In genomic region chr11:83192001-83192400, GRCm38 (mm10) we compare ENCODE assay signal across 8 mouse cellular contexts. TPM values are rescaled to one million over a fixed set of nuclear protein-coding genes. Genes with fewer than 3 reads are reported as not detected.
DNase-seq lines count a peak whose midpoint lies in the region; ATAC-seq lines count a peak whose summit lies in the region.

No protein-coding gene starts in this region.

- H3K9me3 ChIP-seq in hindbrain, embryonic 16.5 days (ENCODE audit: control insufficient read depth, low read length), result no peaks in the 10 kb centered on the region
- no peaks in the 10 kb centered on the region for H3K9me3 ChIP-seq in hindbrain, embryonic 12.5 days (replicated peaks)
- no peaks in the 10 kb centered on the region for H3K9me3 ChIP-seq in embryonic facial prominence, embryonic 13.5 days
- no peaks in the 10 kb centered on the region for H3K9me3 ChIP-seq in megakaryocyte, embryonic 14.5 days

- no peak overlapping the region for H3K4me2 ChIP-seq in hindbrain, embryonic 16.5 days (ENCODE audit: low read length)
- no peak overlapping the region for H3K4me2 ChIP-seq in hindbrain, embryonic 12.5 days (replicated peaks)
- peak overlapping the region; percentile 48 for H3K4me2 ChIP-seq in embryonic facial prominence, embryonic 13.5 days

- H3K9ac ChIP-seq in hindbrain, embryonic 16.5 days (ENCODE audit: low read depth, low read length), result no peak overlapping the region
- H3K9ac ChIP-seq in hindbrain, embryonic 12.5 days, result no peak overlapping the region
- no peak overlapping the region for H3K9ac ChIP-seq in embryonic facial prominence, embryonic 13.5 days

- 59% methylated on average over 3 of the region's 3 CpGs for WGBS in hindbrain, embryonic 16.5 days
- 72% methylated on average over 3 of the region's 3 CpGs for WGBS in hindbrain, embryonic 12.5 days
- WGBS in embryonic facial prominence, embryonic 13.5 days, result 59% methylated on average over 3 of the region's 3 CpGs

- 0 out of 2 replicates have a peak, but pooled peaks have one; percentile 11 for ATAC-seq in hindbrain, embryonic 16.5 days
- no peak for ATAC-seq in hindbrain, embryonic 12.5 days (ENCODE audit: low FRiP score)
- ATAC-seq in embryonic facial prominence, embryonic 13.5 days (ENCODE audit: insufficient number of reproducible peaks, insufficient read depth, low FRiP score, low TSS enrichment, low read depth), result no peak

- H3K4me3 ChIP-seq in hindbrain, embryonic 16.5 days (ENCODE audit: low read length), result no peak overlapping the region
- H3K4me3 ChIP-seq in hindbrain, embryonic 12.5 days, result no peak overlapping the region
- H3K4me3 ChIP-seq in embryonic facial prominence, embryonic 13.5 days, result no peak overlapping the region
- peak overlapping the region; percentile 90 for H3K4me3 ChIP-seq in megakaryocyte, embryonic 14.5 days (replicated peaks)

- H3K27ac ChIP-seq in hindbrain, embryonic 16.5 days (ENCODE audit: low read depth, low read length), result no peak overlapping the region
- no peak overlapping the region for H3K27ac ChIP-seq in hindbrain, embryonic 12.5 days
- no peak overlapping the region for H3K27ac ChIP-seq in embryonic facial prominence, embryonic 13.5 days

- H3K36me3 ChIP-seq in hindbrain, embryonic 16.5 days (ENCODE audit: control insufficient read depth, insufficient read depth, low read length), result no peaks in the 10 kb centered on the region
- no peaks in the 10 kb centered on the region for H3K36me3 ChIP-seq in hindbrain, embryonic 12.5 days
- no peaks in the 10 kb centered on the region for H3K36me3 ChIP-seq in embryonic facial prominence, embryonic 13.5 days
- H3K36me3 ChIP-seq in megakaryocyte, embryonic 14.5 days (replicated peaks; ENCODE audit: low read length), result peaks cover 9% of the 10 kb centered on the region

- intact Hi-C loops in gastrocnemius, postnatal 14 days (cut with DNase I; ENCODE audit: low total_unique reads), result no loop called here

- H3K27me3 ChIP-seq in hindbrain, embryonic 16.5 days (replicated peaks; ENCODE audit: control insufficient read depth, insufficient read depth, low read length), result no peaks in the 10 kb centered on the region
- H3K27me3 ChIP-seq in hindbrain, embryonic 12.5 days, result no peaks in the 10 kb centered on the region
- no peaks in the 10 kb centered on the region for H3K27me3 ChIP-seq in embryonic facial prominence, embryonic 13.5 days
- no peaks in the 10 kb centered on the region for H3K27me3 ChIP-seq in megakaryocyte, embryonic 14.5 days (replicated peaks)

- peak; percentile 63 for DNase-seq in MN1 (ENCODE audit: low spot score)
- peak; percentile 3 to 4 for DNase-seq in kidney, adult 8-10 months
- no peak for DNase-seq in urinary bladder, postnatal 36 days (ENCODE audit: low spot score in 2 of 2)
- DNase-seq in gastrocnemius, postnatal 14 days, result no peak

- H3K4me1 ChIP-seq in hindbrain, embryonic 16.5 days (ENCODE audit: control insufficient read depth, insufficient read depth, low read depth, low read length), result no peaks in the 10 kb centered on the region
- H3K4me1 ChIP-seq in hindbrain, embryonic 12.5 days, result no peaks in the 10 kb centered on the region
- peaks cover 6% of the 10 kb centered on the region; the same call in 1 of the 2 replicates for H3K4me1 ChIP-seq in embryonic facial prominence, embryonic 13.5 days
- H3K4me1 ChIP-seq in megakaryocyte, embryonic 14.5 days, result peaks cover 32% of the 10 kb centered on the region

RNA-seq across cellular contexts. Expression of gene Slfn3, which starts 0.9 kb away (rescaled TPM):
- polyA plus RNA-seq in hindbrain, embryonic 16.5 days (2015; fragmentation: Nextera tagmentation; extraction: Ambion mirVana), result 0.18 and 0.52 TPM in 2 replicates
- polyA plus RNA-seq in hindbrain, embryonic 12.5 days (2016; fragmentation: Nextera tagmentation; extraction: Ambion mirVana), result 0.66 and 0.68 TPM in 2 replicates
- polyA plus RNA-seq in embryonic facial prominence, embryonic 13.5 days (2015; fragmentation: Nextera tagmentation; extraction: Ambion mirVana), result 1.3 and 2.1 TPM in 2 replicates
- 0.07 TPM in 1 of 2 replicates, not detected in the other for polyA plus RNA-seq in megakaryocyte, embryonic 14.5 days (2012; ENCODE audit: insufficient read depth, low replicate concordance)
- under 1 TPM; 0.66 to 0.96 TPM for total RNA-seq in gastrocnemius, postnatal 14 days (2021)

RNA-seq across cellular contexts. Expression of gene Slfn4, which starts 17.0 kb away (rescaled TPM):
- not detected in 2 replicates for polyA plus RNA-seq in hindbrain, embryonic 16.5 days (2015; fragmentation: Nextera tagmentation; extraction: Ambion mirVana)
- 0.13 TPM in 1 of 2 replicates, not detected in the other for polyA plus RNA-seq in hindbrain, embryonic 12.5 days (2016; fragmentation: Nextera tagmentation; extraction: Ambion mirVana)
- polyA plus RNA-seq in embryonic facial prominence, embryonic 13.5 days (2015; fragmentation: Nextera tagmentation; extraction: Ambion mirVana), result 0.15 and 0.22 TPM in 2 replicates
- polyA plus RNA-seq in megakaryocyte, embryonic 14.5 days (2012; ENCODE audit: insufficient read depth, low replicate concordance), result 0.03 TPM in 1 of 2 replicates, not detected in the other
- under 1 TPM in 1 of 2 experiments, not detected in 1; 0.11 TPM for total RNA-seq in gastrocnemius, postnatal 14 days (2021)

Comparison
In these comparisons a context has a peak if more than half of its experiments do, and no peak if none do; other contexts are left out.
1. DNase-seq: peak in MN1 (single experiment) and kidney, adult 8-10 months (2 of 2); none in urinary bladder, postnatal 36 days (0 of 2) and gastrocnemius, postnatal 14 days (single experiment).